Mouse (Mus musculus): ENCODE results near the gene Manbal. TPM values are rescaled to one million over a fixed set of nuclear protein-coding genes. Genes with fewer than 3 reads are reported as not detected.

The Manbal gene
- polyA plus RNA-seq, 1 experiment from 2014 or later, result 79.4 TPM

- Histone ChIP-seq H3K4me2 (no peak overlapping the region), H3K4me1 (replicated peaks) (peaks cover 21% of the 10 kb centered on the region), H3K4me3 (replicated peaks) (no peak overlapping the region), H3K36me3 (no peaks in the 10 kb centered on the region), H3K9me3 (no peaks in the 10 kb centered on the region), H3K27ac (no peak overlapping the region), H3K9ac (replicated peaks) (no peak overlapping the region), H3K27me3 (no peaks in the 10 kb centered on the region)
- no peak for ATAC-seq (ENCODE audit: insufficient number of reproducible peaks, insufficient read depth, low FRiP score, low TSS enrichment, low read depth)
- 60% methylated on average over 6 of the region's 6 CpGs for WGBS
Measured at GRCm38 (mm10) chr2:157417229-157417628, 49.8 kb downstream of the Manbal start.

- H3K36me3 ChIP-seq, result no peaks in the 10 kb centered on the region
- 20% methylated on average over 13 of the region's 13 CpGs for WGBS
- no peak within 1 kb of the TSS for H3K9ac ChIP-seq (replicated peaks)
- H3K4me2 ChIP-seq, result peak within 1 kb of the TSS; percentile 21
- H3K9me3 ChIP-seq, result no peaks in the 10 kb centered on the region
- H3K4me3 ChIP-seq (replicated peaks), result no peak within 1 kb of the TSS
- no peaks in the 10 kb centered on the region for H3K27me3 ChIP-seq
- ATAC-seq (ENCODE audit: insufficient number of reproducible peaks, insufficient read depth, low FRiP score, low TSS enrichment, low read depth), result no peak
- H3K27ac ChIP-seq, result no peak within 1 kb of the TSS
- peaks cover 31% of the 10 kb centered on the region for H3K4me1 ChIP-seq (replicated peaks)
Measured at GRCm38 (mm10) chr2:157418206-157418605, 50.8 kb downstream of the Manbal start, which contains the start of gene Src. Gene Src (plus strand): TSS chr2:157418444.

DNA sequence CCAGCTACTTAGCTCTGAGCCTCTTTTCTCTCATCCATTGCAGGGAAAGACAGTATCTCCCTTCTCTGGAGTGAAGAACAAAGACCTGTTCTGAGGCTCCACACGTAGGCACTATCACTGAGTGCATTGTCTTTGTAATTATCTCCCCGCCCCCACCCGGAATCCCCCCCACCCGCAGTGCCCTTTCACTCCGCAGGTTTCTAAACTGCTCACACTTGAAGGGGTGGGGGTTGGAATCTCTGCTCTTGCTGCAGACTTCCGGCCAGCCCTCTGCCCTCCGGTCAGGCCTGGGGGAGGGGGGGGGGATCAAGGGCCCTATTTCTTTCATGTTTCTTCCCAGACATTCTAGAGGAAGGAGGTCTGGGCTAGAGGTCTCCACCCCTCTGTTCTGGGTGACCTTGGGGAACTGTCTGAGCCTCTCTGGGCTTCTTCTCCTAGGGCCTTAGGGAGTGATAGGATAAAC lies 51.2 kb downstream of the Manbal start:
- Histone ChIP-seq H3K9me3 (no peaks in the 10 kb centered on the region), H3K4me1 (replicated peaks) (peaks cover 35% of the 10 kb centered on the region), H3K27me3 (no peaks in the 10 kb centered on the region), H3K4me2 (peak overlapping the region; percentile 21), H3K36me3 (no peaks in the 10 kb centered on the region), H3K27ac (no peak overlapping the region), H3K9ac (replicated peaks) (no peak overlapping the region), H3K4me3 (replicated peaks) (no peak overlapping the region)
- WGBS, result 5% methylated on average over 7 of the region's 7 CpGs
- ATAC-seq (ENCODE audit: insufficient number of reproducible peaks, insufficient read depth, low FRiP score, low TSS enrichment, low read depth), result no peak

- Histone ChIP-seq H3K36me3 (no peaks in the 10 kb centered on the region), H3K4me3 (replicated peaks) (no peak overlapping the region), H3K27ac (no peak overlapping the region), H3K4me1 (replicated peaks) (peaks cover 37% of the 10 kb centered on the region), H3K27me3 (no peaks in the 10 kb centered on the region), H3K9ac (replicated peaks) (no peak overlapping the region), H3K4me2 (no peak overlapping the region), H3K9me3 (no peaks in the 10 kb centered on the region)
- no peak for ATAC-seq (ENCODE audit: insufficient number of reproducible peaks, insufficient read depth, low FRiP score, low TSS enrichment, low read depth)
Measured at GRCm38 (mm10) chr2:157419506-157419905, 52.1 kb downstream of the Manbal start.

DNA sequence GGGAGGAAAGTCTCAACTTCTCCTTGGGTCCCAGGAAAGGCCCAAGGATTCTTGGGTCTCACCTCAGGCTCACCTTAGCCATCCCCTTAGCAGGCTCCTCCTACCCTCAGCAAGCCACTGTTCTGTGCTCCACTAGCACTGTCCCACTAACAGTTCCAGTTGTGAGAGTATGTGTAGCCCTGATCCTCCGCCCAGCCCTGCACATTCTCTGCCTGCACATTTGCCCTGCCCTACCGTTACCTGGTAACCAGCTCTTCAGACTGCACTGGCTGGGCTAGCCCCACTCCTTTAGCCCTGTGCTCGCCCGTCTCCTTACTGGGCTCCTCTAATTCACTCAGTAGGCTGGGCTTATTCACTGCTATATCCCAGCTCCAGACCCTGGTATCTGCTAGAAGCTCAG lies 53.0 kb downstream of the Manbal start:
- Histone ChIP-seq H3K4me3 (replicated peaks) (no peak overlapping the region), H3K27ac (no peak overlapping the region), H3K4me2 (no peak overlapping the region), H3K4me1 (replicated peaks) (peaks cover 45% of the 10 kb centered on the region), H3K27me3 (no peaks in the 10 kb centered on the region), H3K9me3 (no peaks in the 10 kb centered on the region), H3K9ac (replicated peaks) (no peak overlapping the region), H3K36me3 (no peaks in the 10 kb centered on the region)
- no peak for ATAC-seq (ENCODE audit: insufficient number of reproducible peaks, insufficient read depth, low FRiP score, low TSS enrichment, low read depth)
- WGBS, result 86% methylated on average over 4 of the region's 4 CpGs

DNA sequence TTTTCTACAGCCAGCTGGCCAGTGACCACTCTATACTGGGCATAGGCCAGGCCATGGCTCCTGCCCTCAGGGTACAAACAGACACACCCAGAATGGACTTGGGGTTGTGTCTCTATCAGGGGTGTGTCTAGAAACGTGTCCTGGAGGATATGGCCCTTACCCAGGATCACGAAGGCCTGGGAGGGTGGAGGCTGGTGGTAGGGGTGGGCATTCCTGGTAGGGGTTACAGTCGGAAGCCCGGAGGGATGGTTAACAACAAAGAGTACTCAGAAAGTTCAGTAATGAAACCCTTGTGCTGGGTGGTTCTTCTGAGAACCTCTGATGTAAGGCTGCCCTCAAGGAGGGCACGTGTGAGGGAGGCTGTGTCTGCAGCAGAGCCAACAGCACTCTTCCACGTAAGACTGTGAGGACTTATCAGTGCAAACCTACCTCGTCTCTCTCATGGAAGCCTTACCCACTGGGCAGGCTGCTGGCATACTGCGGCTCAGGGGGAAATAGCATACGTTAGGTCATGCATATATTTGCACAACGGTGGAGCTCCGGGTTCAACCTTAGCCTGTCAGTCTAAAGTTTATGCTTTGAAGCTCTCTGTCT lies 54.8 kb downstream of the Manbal start:
- H3K9me3 ChIP-seq, result no peaks in the 10 kb centered on the region
- H3K4me2 ChIP-seq, result no peak overlapping the region
- 72% methylated on average over 11 of the region's 11 CpGs for WGBS
- no peak for ATAC-seq (ENCODE audit: insufficient number of reproducible peaks, insufficient read depth, low FRiP score, low TSS enrichment, low read depth)
- H3K36me3 ChIP-seq, result peaks cover 6% of the 10 kb centered on the region; the same call in 1 of the 2 replicates
- no peaks in the 10 kb centered on the region for H3K27me3 ChIP-seq
- H3K9ac ChIP-seq (replicated peaks), result 0 out of 2 replicates have a peak overlapping the region, but pooled peaks have one; percentile 8
- H3K4me3 ChIP-seq (replicated peaks), result no peak overlapping the region
- H3K27ac ChIP-seq, result peak overlapping the region; percentile 97
- H3K4me1 ChIP-seq (replicated peaks), result peaks cover 61% of the 10 kb centered on the region

GRCm38 (mm10) chr2:157422854-157423705 lies 55.7 kb downstream of the Manbal start:
- H3K4me3 ChIP-seq (replicated peaks), result peak overlapping the region; percentile 86
- peak overlapping the region; percentile 97 for H3K27ac ChIP-seq
- H3K27me3 ChIP-seq, result no peaks in the 10 kb centered on the region
- H3K4me2 ChIP-seq, result peak overlapping the region; percentile 79
- peaks cover 62% of the 10 kb centered on the region for H3K4me1 ChIP-seq (replicated peaks)
- H3K9me3 ChIP-seq, result no peaks in the 10 kb centered on the region
- WGBS, result 39% methylated on average over 11 of the region's 11 CpGs
- ATAC-seq (ENCODE audit: insufficient number of reproducible peaks, insufficient read depth, low FRiP score, low TSS enrichment, low read depth), result no peak
- H3K9ac ChIP-seq (replicated peaks), result peak overlapping the region; percentile 98
- H3K36me3 ChIP-seq, result peaks cover 14% of the 10 kb centered on the region; the same call in 1 of the 2 replicates

DNA sequence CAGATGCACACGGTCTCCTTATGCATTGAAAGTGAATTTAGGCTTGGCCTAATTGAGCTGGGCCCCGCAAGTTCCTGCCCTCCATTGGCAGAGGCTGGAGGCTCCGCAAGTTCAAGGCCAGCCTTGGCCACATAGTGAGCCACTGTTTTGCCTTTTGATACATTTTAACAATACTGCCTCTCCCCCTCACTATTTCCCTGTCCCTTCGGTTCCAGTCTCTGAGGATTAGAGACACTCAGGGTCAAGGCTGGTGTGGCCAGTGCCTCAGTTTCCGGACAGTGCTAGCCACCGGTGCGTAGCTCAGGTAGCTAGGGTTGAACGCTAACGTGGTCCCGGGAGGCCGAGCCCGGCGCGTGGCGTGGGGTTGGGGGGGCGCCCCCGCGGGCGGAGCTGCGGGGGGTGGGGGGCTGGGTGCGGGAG lies 56.3 kb downstream of the Manbal start:
- Histone ChIP-seq H3K36me3 (peaks cover 20% of the 10 kb centered on the region; the same call in 1 of the 2 replicates), H3K4me1 (replicated peaks) (peaks cover 56% of the 10 kb centered on the region), H3K27ac (peak overlapping the region; percentile 97), H3K4me2 (peak overlapping the region; percentile 79), H3K4me3 (replicated peaks) (peak overlapping the region; percentile 86), H3K27me3 (no peaks in the 10 kb centered on the region), H3K9me3 (no peaks in the 10 kb centered on the region), H3K9ac (replicated peaks) (peak overlapping the region; percentile 98)
- no peak for ATAC-seq (ENCODE audit: insufficient number of reproducible peaks, insufficient read depth, low FRiP score, low TSS enrichment, low read depth)
- 8% methylated on average over 21 of the region's 21 CpGs for WGBS

GRCm38 (mm10) chr2:157424126-157424903 lies 56.9 kb downstream of the Manbal start:
- under 1% methylated on average over 63 of the region's 98 CpGs for WGBS
- H3K9me3 ChIP-seq, result no peaks in the 10 kb centered on the region
- peaks cover 51% of the 10 kb centered on the region for H3K4me1 ChIP-seq (replicated peaks)
- no peaks in the 10 kb centered on the region for H3K27me3 ChIP-seq
- H3K36me3 ChIP-seq, result peaks cover 25% of the 10 kb centered on the region; the same call in 1 of the 2 replicates
- H3K27ac ChIP-seq, result peak overlapping the region; percentile 97
- peak overlapping the region; percentile 98 for H3K9ac ChIP-seq (replicated peaks)
- peak overlapping the region; percentile 86 for H3K4me3 ChIP-seq (replicated peaks)
- ATAC-seq (ENCODE audit: insufficient number of reproducible peaks, insufficient read depth, low FRiP score, low TSS enrichment, low read depth), result peak; percentile 13; the same call in 1 of the 2 replicates
- peak overlapping the region; percentile 79 for H3K4me2 ChIP-seq

- no peaks in the 10 kb centered on the region for H3K9me3 ChIP-seq
- H3K27ac ChIP-seq, result peak overlapping the region; percentile 97
- H3K9ac ChIP-seq (replicated peaks), result peak overlapping the region; percentile 98
- no peaks in the 10 kb centered on the region for H3K27me3 ChIP-seq
- peaks cover 32% of the 10 kb centered on the region; the same call in 1 of the 2 replicates for H3K36me3 ChIP-seq
- H3K4me2 ChIP-seq, result peak overlapping the region; percentile 79
- no peak for ATAC-seq (ENCODE audit: insufficient number of reproducible peaks, insufficient read depth, low FRiP score, low TSS enrichment, low read depth)
- peak overlapping the region; percentile 86 for H3K4me3 ChIP-seq (replicated peaks)
- 58% methylated on average over 16 of the region's 16 CpGs for WGBS
- peaks cover 57% of the 10 kb centered on the region for H3K4me1 ChIP-seq (replicated peaks)
Measured at GRCm38 (mm10) chr2:157424904-157425642, 57.7 kb downstream of the Manbal start.

Measured in limb, embryonic 12.5 days (tissue).